Mouse (Mus musculus) kidney, adult 10 weeks (tissue): ENCODE results near the gene Lbx2. TPM values are rescaled to one million over a fixed set of nuclear protein-coding genes. Genes with fewer than 3 reads are reported as not detected.

Experiments
- polyA plus RNA-seq: library from polyadenylated mRNA; stranded (reverse); fragments of 350-450 nt; fragmentation: Illumina TruSeq; extraction: RNeasy Lipid Tissue Mini Kit (QIAGEN cat#74804); gene quantifications from one replicate; pipeline ENCODE4 v1.2.3, GENCODE M21; 2014; ENCODE audit warnings: low read depth, low replicate concordance

The Lbx2 gene
- polyA plus RNA-seq = not detected

GRCm38 (mm10) chr6:83086121-83087035, at the start of gene Lbx2:
Gene Lbx2 (plus strand): TSS chr6:83086367.

GRCm38 (mm10) chr6:83054074-83054851, 31.9 kb upstream of the Lbx2 start, which contains the start of gene Aup1:
Gene Aup1 (plus strand): TSS chr6:83054521.

GRCm38 (mm10) chr6:83054871-83055431, 31.2 kb upstream of the Lbx2 start, which contains the start of gene Htra2:
Gene Htra2 (minus strand): TSS chr6:83055273.

GRCm38 (mm10) chr6:83057790-83058189, 28.4 kb upstream of the Lbx2 start, which contains the start of gene Dqx1:
Gene Dqx1 (plus strand): TSS chr6:83057844.

GRCm38 (mm10) chr6:83070247-83070310, 16.1 kb upstream of the Lbx2 start, which contains the start of gene Tlx2:
Gene Tlx2 (minus strand): TSS chr6:83070293.

GRCm38 (mm10) chr6:83077630-83078323, 8.4 kb upstream of the Lbx2 start, which contains the start of gene Pcgf1:
Gene Pcgf1 (plus strand): TSS chr6:83077869.

GRCm38 (mm10) chr6:83101316-83101687, 15.1 kb downstream of the Lbx2 start, which contains the start of the genes Ccdc142 and Gm42688:
Gene Ccdc142 (plus strand): TSS chr6:83101601.
Gene Gm42688 (plus strand): TSS chr6:83101617.

GRCm38 (mm10) chr6:83108762-83109668, 22.8 kb downstream of the Lbx2 start, which contains the start of gene Mrpl53:
Gene Mrpl53 (plus strand): TSS chr6:83109040.

GRCm38 (mm10) chr6:83115011-83115671, 29.0 kb downstream of the Lbx2 start, which contains the start of gene Mogs:
Gene Mogs (plus strand): TSS chr6:83115496.

GRCm38 (mm10) chr6:83120930-83121862, 35.0 kb downstream of the Lbx2 start, which contains the start of gene Wbp1:
Gene Wbp1 (minus strand): TSS chr6:83121559.

GRCm38 (mm10) chr6:83125331-83125730, 39.2 kb downstream of the Lbx2 start, which contains the start of gene Ino80b:
Gene Ino80b (minus strand): TSS chr6:83125431.

GRCm38 (mm10) chr6:83134951-83135513, 48.9 kb downstream of the Lbx2 start, which contains the start of gene Rtkn:
Gene Rtkn (plus strand): TSS chr6:83135463.

Other genes with a start within 250 kb of the Lbx2 start
- gene Sema4f, start 146.6 kb upstream of the Lbx2 start, polyA plus RNA-seq = not detected
- gene M1ap, start 139.5 kb upstream of the Lbx2 start, polyA plus RNA-seq = not detected
- gene Dok1, start 52.9 kb upstream of the Lbx2 start, polyA plus RNA-seq = not detected
- gene Loxl3, start 52.2 kb upstream of the Lbx2 start, polyA plus RNA-seq = 1.3 TPM
- gene Aup1, start 31.8 kb upstream of the Lbx2 start, polyA plus RNA-seq = 3.8 TPM
- 1.8 TPM for gene Htra2, start 31.1 kb upstream of the Lbx2 start, polyA plus RNA-seq
- 0.61 TPM for gene Dqx1, start 28.5 kb upstream of the Lbx2 start, polyA plus RNA-seq
- gene Tlx2, start 16.1 kb upstream of the Lbx2 start, polyA plus RNA-seq = not detected
- 3.8 TPM for gene Pcgf1, start 8.5 kb upstream of the Lbx2 start, polyA plus RNA-seq
- not detected for gene Ccdc142, start 15.2 kb downstream of the Lbx2 start, polyA plus RNA-seq
- gene Gm42688, start 15.2 kb downstream of the Lbx2 start, polyA plus RNA-seq = 0.53 TPM
- 50.2 TPM for gene Mrpl53, start 22.7 kb downstream of the Lbx2 start, polyA plus RNA-seq
- gene Mogs, start 29.1 kb downstream of the Lbx2 start, polyA plus RNA-seq = 2.3 TPM
- 2.1 TPM for gene Wbp1, start 35.2 kb downstream of the Lbx2 start, polyA plus RNA-seq
- gene Ino80b, start 39.1 kb downstream of the Lbx2 start, polyA plus RNA-seq = not detected
- gene Rtkn, start 49.1 kb downstream of the Lbx2 start, polyA plus RNA-seq = 0.24 TPM
- gene Wdr54, start 70.0 kb downstream of the Lbx2 start, polyA plus RNA-seq = not detected
- not detected for gene 1700003E16Rik, start 70.0 kb downstream of the Lbx2 start, polyA plus RNA-seq
- 10.8 TPM for gene Dctn1, start 79.6 kb downstream of the Lbx2 start, polyA plus RNA-seq
- gene Slc4a5, start 133.5 kb downstream of the Lbx2 start, polyA plus RNA-seq = 0.65 TPM
- 3.4 TPM for gene Mthfd2, start 239.5 kb downstream of the Lbx2 start, polyA plus RNA-seq
- gene Mob1a, start 239.6 kb downstream of the Lbx2 start, polyA plus RNA-seq = 94.8 TPM